Mouse (Mus musculus) bone marrow, adult 2 months (tissue): ENCODE measurements around the gene 2210408I21Rik.

ENCODE experiments used
- CTCF ChIP-seq: fragments of 200-500 bp; IDR thresholded peaks from 2 replicates; pipeline ENCODE4 v1.5.1; 2011; ENCODE audit warnings: low read length, control low read depth; ENCODE audit not compliant: control insufficient read depth, insufficient read depth
- POLR2A ChIP-seq: fragments of 200-500 bp; IDR thresholded peaks from 2 replicates; pipeline ENCODE4 v1.6.1; 2011; ENCODE audit warnings: low read depth, mild to moderate bottlenecking, control low read depth, low read length, borderline replicate concordance; ENCODE audit not compliant: control insufficient read depth

GRCm38 (mm10) chr13:77548386-77548695, 413.0 kb downstream of the 2210408I21Rik start:
- TF ChIP-seq CTCF, result no peak
- TF ChIP-seq POLR2A, result no peak
